ENCODE assay signal across 27 mouse cellular contexts in the genomic region with DNA sequence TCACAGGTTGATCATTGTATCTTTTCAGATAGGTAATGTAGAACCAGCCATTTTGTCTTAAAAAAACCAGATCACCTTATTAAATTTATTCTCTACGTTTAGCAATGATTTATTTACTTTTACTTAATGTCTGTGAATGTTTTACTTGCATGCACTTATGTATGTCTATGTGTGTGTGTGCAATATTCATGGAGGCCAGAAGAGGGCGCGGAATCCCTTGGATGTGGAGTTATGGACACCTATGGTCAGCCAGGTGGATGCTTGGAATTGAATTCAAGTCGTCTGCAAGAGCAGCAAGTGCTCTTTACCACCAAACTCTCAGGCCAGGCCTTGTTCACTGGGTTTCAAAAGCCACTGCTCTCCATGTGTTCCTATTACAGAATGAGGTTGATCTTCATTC.
DNase-seq lines count a peak whose midpoint lies in the region; ATAC-seq and TF ChIP-seq lines count a peak whose summit lies in the region.
"Had no signal": no experiment of that assay in that cellular context is flagged by ENCODE, and none has a peak within 500 bp of the region (broad histone marks: within the 10 kb centered on the region; RNA-seq: fewer than 3 reads in every experiment).

No protein-coding gene starts in this region.

- no peak overlapping the region for H3K27ac ChIP-seq in lung, postnatal 0 days (ENCODE audit: low read length)
- H3K27ac ChIP-seq in stomach, postnatal 0 days (replicated peaks): no peak overlapping the region
- H3K27ac ChIP-seq: embryonic facial prominence, embryonic 13.5 days; forebrain, embryonic 12.5 days; gastrocnemius, adult 2 months; limb, embryonic 12.5 days; liver, embryonic 12.5 days; lung, embryonic 15.5 days; macrophage had no signal

- peak; percentile 14 to 19 for DNase-seq in cerebellum, postnatal 14 days
- DNase-seq in cerebellum, postnatal 25 days: no peak
- DNase-seq in lung, postnatal 0 days (ENCODE audit: low spot score): no peak
- no peak for DNase-seq in lung, postnatal 4 days
- peak; percentile 3 for DNase-seq in MEL-GATA-1-ER (ENCODE audit: extremely low read depth, low read depth)
- no peak for DNase-seq in stomach, postnatal 0 days (ENCODE audit: low spot score)
- DNase-seq in gastrocnemius, postnatal 14 days: no peak
- no peak for DNase-seq in heart, adult 18-20 months
- DNase-seq: adrenal gland, postnatal 36 days; cerebellum, adult 9-11 months; embryo, embryonic 11 days; gastrocnemius, adult 2 months; heart, postnatal 10 days; kidney, adult 8-10 months; kidney, postnatal 14 days; layer of hippocampus, postnatal 36 days; thymus, postnatal 25 days had no signal

- no peaks in the 10 kb centered on the region for H3K27me3 ChIP-seq in lung, postnatal 0 days (replicated peaks; ENCODE audit: insufficient read depth, low read length)
- H3K27me3 ChIP-seq in stomach, postnatal 0 days (ENCODE audit: control insufficient read depth, insufficient read depth, low read length): no peaks in the 10 kb centered on the region
- H3K27me3 ChIP-seq: embryonic facial prominence, embryonic 13.5 days; limb, embryonic 12.5 days; liver, embryonic 12.5 days; lung, embryonic 15.5 days had no signal

- H3K4me2 ChIP-seq in lung, postnatal 0 days (replicated peaks; ENCODE audit: low read depth, low read length): no peak overlapping the region
- no peak overlapping the region for H3K4me2 ChIP-seq in stomach, postnatal 0 days (replicated peaks; ENCODE audit: low read depth)
- H3K4me2 ChIP-seq: embryonic facial prominence, embryonic 13.5 days; forebrain, embryonic 12.5 days; heart, embryonic 11.5 days; limb, embryonic 12.5 days; liver, embryonic 12.5 days; lung, embryonic 15.5 days had no signal

- H3K4me1 ChIP-seq in lung, postnatal 0 days (ENCODE audit: insufficient read depth, low read depth, low read length): no peaks in the 10 kb centered on the region
- H3K4me1 ChIP-seq in stomach, postnatal 0 days (replicated peaks; ENCODE audit: control insufficient read depth, insufficient read depth): no peaks in the 10 kb centered on the region
- H3K4me1 ChIP-seq: embryonic facial prominence, embryonic 13.5 days; limb, embryonic 12.5 days; liver, embryonic 12.5 days; lung, embryonic 15.5 days had no signal

- no peak overlapping the region for H3K9ac ChIP-seq in lung, postnatal 0 days (replicated peaks; ENCODE audit: low read depth)
- no peak overlapping the region for H3K9ac ChIP-seq in stomach, postnatal 0 days (ENCODE audit: low read length)
- H3K9ac ChIP-seq: embryonic facial prominence, embryonic 13.5 days; forebrain, embryonic 12.5 days; limb, embryonic 12.5 days; liver, embryonic 12.5 days; lung, embryonic 15.5 days had no signal

- TF ChIP-seq EP300 in lung, postnatal 0 days (IDR thresholded peaks at IDR 0.05): no peak
- no peak for TF ChIP-seq EP300 in stomach, postnatal 0 days (optimal IDR thresholded peaks at IDR 0.05)

- 52% methylated on average over 4 of the region's 4 CpGs for WGBS in lung, postnatal 0 days
- WGBS in stomach, postnatal 0 days: 54% methylated on average over 4 of the region's 4 CpGs

- ATAC-seq in lung, postnatal 0 days: no peak
- no peak for ATAC-seq in stomach, postnatal 0 days (ENCODE audit: low FRiP score, low TSS enrichment)
- ATAC-seq: inflammation-experienced regulatory T-cells, adult 6 months; liver, embryonic 12.5 days; midbrain, embryonic 16.5 days had no signal

- H3K9me3 ChIP-seq in lung, postnatal 0 days (ENCODE audit: low read length): no peaks in the 10 kb centered on the region
- no peaks in the 10 kb centered on the region for H3K9me3 ChIP-seq in stomach, postnatal 0 days (ENCODE audit: control insufficient read depth, low read length)
- H3K9me3 ChIP-seq: embryonic facial prominence, embryonic 13.5 days; forebrain, embryonic 12.5 days; limb, embryonic 12.5 days; liver, embryonic 12.5 days; lung, embryonic 15.5 days had no signal

- intact Hi-C loops in gastrocnemius, postnatal 14 days (cut with DNase I; ENCODE audit: low total_unique reads): no loop called here

- peak; percentile 15; the same call in 1 of the 2 replicates for TF ChIP-seq CTCF in lung, postnatal 0 days (IDR thresholded peaks at IDR 0.05)
- peak; percentile 23; the same call in 1 of the 2 replicates for TF ChIP-seq CTCF in stomach, postnatal 0 days (IDR thresholded peaks at IDR 0.05; ENCODE audit: low read depth)

- H3K36me3 ChIP-seq in lung, postnatal 0 days (ENCODE audit: insufficient read depth, low read length): no peaks in the 10 kb centered on the region
- H3K36me3 ChIP-seq in stomach, postnatal 0 days (ENCODE audit: control insufficient read depth, insufficient read depth, low read length): no peaks in the 10 kb centered on the region
- H3K36me3 ChIP-seq: embryonic facial prominence, embryonic 13.5 days; forebrain, embryonic 12.5 days; limb, embryonic 12.5 days; liver, embryonic 12.5 days; lung, embryonic 15.5 days had no signal

- no peak overlapping the region for H3K4me3 ChIP-seq in lung, postnatal 0 days (ENCODE audit: low read depth, low read length)
- H3K4me3 ChIP-seq in stomach, postnatal 0 days (ENCODE audit: low read depth, low read length): no peak overlapping the region
- H3K4me3 ChIP-seq: embryonic facial prominence, embryonic 13.5 days; erythroblast, embryonic 14.5 days; forebrain, embryonic 12.5 days; gastrocnemius, adult 2 months; limb, embryonic 12.5 days; liver, embryonic 12.5 days; lung, embryonic 15.5 days had no signal

Comparison
In these comparisons a context has a peak if more than half of its experiments do, and no peak if none do; other contexts are left out.
1. DNase-seq: peak in cerebellum, postnatal 14 days (2 of 2) and MEL-GATA-1-ER (single experiment); none in cerebellum, postnatal 25 days (0 of 2), lung, postnatal 0 days (single experiment), lung, postnatal 4 days (0 of 2), stomach, postnatal 0 days (single experiment), gastrocnemius, postnatal 14 days (single experiment) and heart, adult 18-20 months (0 of 2).